Mouse (Mus musculus): ENCODE measurements around the gene Ggt5. TPM values are rescaled to one million over a fixed set of nuclear protein-coding genes. Genes with fewer than 3 reads are reported as not detected.

Gene Ggt5
- polyA plus RNA-seq, 1 experiment from 2014 or later, result 0.56 TPM

DNA sequence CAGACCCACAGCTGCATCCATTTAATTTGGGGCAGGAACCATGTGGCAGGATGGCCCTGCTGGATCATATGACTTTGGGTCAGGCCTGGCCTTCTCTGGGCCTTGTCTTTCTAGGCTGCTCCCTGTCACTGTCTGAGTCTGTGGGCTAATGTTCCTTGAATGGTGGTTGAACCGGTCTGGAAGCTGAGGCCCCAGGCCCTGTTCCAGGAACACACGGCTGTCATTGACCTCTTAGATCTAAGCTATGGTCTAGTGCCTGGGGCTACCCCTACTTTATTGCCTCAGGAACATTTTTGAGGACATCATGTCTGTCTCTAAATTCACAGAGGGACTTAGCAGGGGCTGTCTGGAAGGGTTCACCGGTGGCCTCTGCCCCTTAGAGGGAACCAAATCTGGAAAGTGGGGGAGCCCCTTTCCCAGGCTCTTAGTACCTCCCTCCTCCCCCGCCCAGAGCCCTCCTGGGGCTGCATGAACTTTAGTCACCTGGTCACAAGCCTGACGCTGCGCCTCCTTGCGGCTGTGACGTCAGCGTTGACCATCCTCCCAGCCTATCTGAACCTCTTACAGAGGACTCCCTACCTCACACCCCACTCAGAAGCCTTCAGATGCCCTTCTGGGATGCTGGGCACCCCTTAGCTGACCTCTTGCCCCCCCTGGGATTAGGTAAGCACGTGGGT is 18.0 kb upstream of the Ggt5 start:
- H3K4me3 ChIP-seq, result no peak overlapping the region
- H3K27ac ChIP-seq (replicated peaks), result peak overlapping the region; percentile 57
- 26% methylated on average over 10 of the region's 10 CpGs for WGBS

DNA sequence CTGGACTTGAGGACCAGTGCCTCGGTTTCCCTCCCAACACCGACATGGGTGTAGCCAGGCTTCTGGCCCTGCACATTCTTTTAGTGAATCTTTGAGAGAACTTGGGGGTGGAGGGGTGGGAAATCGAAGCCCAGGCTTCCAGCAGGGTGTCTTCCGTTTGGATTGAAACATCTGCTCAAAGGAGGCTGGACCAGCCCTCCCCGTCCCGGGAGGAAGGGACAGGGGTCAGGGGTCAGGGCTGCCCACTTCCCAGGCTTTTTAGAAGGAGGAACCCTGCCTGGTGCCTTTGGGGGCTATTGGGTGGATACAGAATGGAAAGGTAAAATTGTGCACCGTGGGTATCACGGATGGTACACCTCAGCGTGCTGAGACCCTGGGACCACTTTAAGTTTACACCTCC is 17.2 kb upstream of the Ggt5 start:
- Histone ChIP-seq H3K4me3 (no peak overlapping the region), H3K27ac (replicated peaks) (peak overlapping the region; percentile 57), H3K27me3 (ENCODE audit: low read depth, poor library complexity, severe bottlenecking) (peaks cover 20% of the 10 kb centered on the region), H3K4me1 (peaks cover 35% of the 10 kb centered on the region), H3K36me3 (no peaks in the 10 kb centered on the region), H3K9me3 (replicated peaks) (no peaks in the 10 kb centered on the region)
- 44% methylated on average over 9 of the region's 9 CpGs for WGBS
- no peak for DNase-seq (ENCODE audit: low spot score)

More for the DNA sequence above, 18.0 kb upstream of the Ggt5 start:
- DNase-seq (ENCODE audit: low spot score), result no peak
- H3K4me1 ChIP-seq, result peaks cover 35% of the 10 kb centered on the region
- no peaks in the 10 kb centered on the region for H3K9me3 ChIP-seq (replicated peaks)
- H3K27me3 ChIP-seq (ENCODE audit: low read depth, poor library complexity, severe bottlenecking), result peaks cover 20% of the 10 kb centered on the region
- H3K36me3 ChIP-seq, result no peaks in the 10 kb centered on the region

- Histone ChIP-seq H3K4me3 (no peak overlapping the region), H3K27ac (replicated peaks) (no peak overlapping the region), H3K36me3 (no peaks in the 10 kb centered on the region), H3K9me3 (replicated peaks) (no peaks in the 10 kb centered on the region), H3K4me1 (peaks cover 35% of the 10 kb centered on the region), H3K27me3 (ENCODE audit: low read depth, poor library complexity, severe bottlenecking) (peaks cover 13% of the 10 kb centered on the region)
- 65% methylated on average over 10 of the region's 10 CpGs for WGBS
- DNase-seq (ENCODE audit: low spot score), result no peak
These were observed 16.0 kb upstream of the Ggt5 start for GRCm38 (mm10) chr10:75573181-75573580.

DNA sequence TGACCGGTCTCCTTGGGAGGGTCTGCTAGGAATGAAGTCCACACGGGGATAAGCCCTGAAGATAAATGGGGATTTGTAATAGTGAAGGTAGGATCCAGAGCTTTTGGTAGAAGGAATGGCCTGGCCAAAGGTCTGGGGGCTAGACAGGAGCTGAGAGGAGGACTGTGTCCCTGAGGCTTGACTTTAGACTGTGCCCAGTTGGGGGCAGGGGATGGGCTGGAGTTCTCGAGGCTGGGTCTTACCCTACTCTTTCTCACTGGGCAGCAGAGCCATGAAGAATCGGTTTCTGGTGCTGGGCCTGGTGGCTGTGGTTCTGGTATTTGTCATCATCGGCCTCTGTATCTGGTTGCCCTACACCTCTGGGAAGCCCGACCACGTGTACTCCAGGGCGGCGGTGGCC is 15.2 kb upstream of the Ggt5 start:
- Histone ChIP-seq H3K36me3 (no peaks in the 10 kb centered on the region), H3K9me3 (replicated peaks) (no peaks in the 10 kb centered on the region), H3K27me3 (ENCODE audit: low read depth, poor library complexity, severe bottlenecking) (peaks cover 5% of the 10 kb centered on the region), H3K4me1 (peaks cover 27% of the 10 kb centered on the region), H3K27ac (replicated peaks) (no peak overlapping the region), H3K4me3 (no peak overlapping the region)
- no peak for DNase-seq (ENCODE audit: low spot score)
- 89% methylated on average over 9 of the region's 9 CpGs for WGBS

- no peaks in the 10 kb centered on the region for H3K4me1 ChIP-seq
- H3K27me3 ChIP-seq (ENCODE audit: low read depth, poor library complexity, severe bottlenecking), result peaks cover under 1% of the 10 kb centered on the region; the same call in 1 of the 2 replicates
- H3K36me3 ChIP-seq, result no peaks in the 10 kb centered on the region
- DNase-seq (ENCODE audit: low spot score), result no peak
- 88% methylated on average over 6 of the region's 6 CpGs for WGBS
- no peak overlapping the region for H3K4me3 ChIP-seq
- no peaks in the 10 kb centered on the region for H3K9me3 ChIP-seq (replicated peaks)
- no peak overlapping the region for H3K27ac ChIP-seq (replicated peaks)
These were observed 10.0 kb upstream of the Ggt5 start for GRCm38 (mm10) chr10:75579129-75579528.

DNA sequence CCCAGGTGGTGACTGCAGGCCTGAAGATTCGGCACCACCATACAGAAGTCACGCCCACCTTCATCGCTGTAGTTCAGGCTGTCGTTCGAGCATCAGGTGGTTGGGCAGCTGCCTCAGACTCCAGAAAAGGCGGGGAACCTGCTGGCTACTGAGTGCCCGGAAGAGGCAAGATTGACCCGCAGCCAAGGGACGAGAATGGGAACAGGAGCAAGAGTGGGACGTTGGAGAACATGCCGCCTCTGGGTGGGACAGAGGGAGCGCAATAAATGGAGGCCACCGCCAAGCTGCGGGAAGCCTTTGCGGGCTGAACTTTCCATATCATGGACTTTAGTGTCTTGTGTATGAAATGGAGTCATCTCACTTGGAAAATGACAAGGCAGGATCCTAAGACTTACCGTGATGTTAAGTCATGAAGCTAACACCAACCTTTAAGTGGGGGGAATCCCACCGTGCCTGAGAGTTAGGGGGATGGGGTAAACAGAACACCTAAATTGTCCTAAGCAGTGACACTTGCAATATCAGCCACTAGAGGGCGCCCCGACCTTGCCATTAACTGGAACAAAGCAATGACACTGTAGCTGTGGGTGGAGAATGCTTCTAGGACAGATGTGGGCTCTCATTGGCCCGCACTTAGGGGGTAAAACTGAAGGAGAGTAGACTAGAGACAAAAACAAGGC is 3.1 kb upstream of the Ggt5 start:
- WGBS, result 29% methylated on average over 20 of the region's 20 CpGs
- 0 out of 2 replicates have a peak overlapping the region, but pooled peaks have one; percentile 42 for H3K27ac ChIP-seq (replicated peaks)

GRCm38 (mm10) chr10:75586553-75586879 is 2.6 kb upstream of the Ggt5 start:
- 0 out of 2 replicates have a peak overlapping the region, but pooled peaks have one; percentile 42 for H3K27ac ChIP-seq (replicated peaks)
- DNase-seq (ENCODE audit: low spot score), result no peak
- H3K36me3 ChIP-seq, result no peaks in the 10 kb centered on the region
- peaks cover 18% of the 10 kb centered on the region for H3K27me3 ChIP-seq (ENCODE audit: low read depth, poor library complexity, severe bottlenecking)
- no peak overlapping the region for H3K4me3 ChIP-seq
- WGBS, result 93% methylated on average over 1 of the region's 1 CpGs
- peaks cover 19% of the 10 kb centered on the region for H3K4me1 ChIP-seq
- no peaks in the 10 kb centered on the region for H3K9me3 ChIP-seq (replicated peaks)

More for the DNA sequence above, 3.1 kb upstream of the Ggt5 start:
- Histone ChIP-seq H3K27me3 (ENCODE audit: low read depth, poor library complexity, severe bottlenecking) (peaks cover 18% of the 10 kb centered on the region), H3K4me3 (peak overlapping the region; percentile 29), H3K9me3 (replicated peaks) (no peaks in the 10 kb centered on the region), H3K4me1 (peaks cover 19% of the 10 kb centered on the region), H3K36me3 (no peaks in the 10 kb centered on the region)
- DNase-seq (ENCODE audit: low spot score), result peak; percentile 87

- no peaks in the 10 kb centered on the region for H3K9me3 ChIP-seq (replicated peaks)
- no peak for DNase-seq (ENCODE audit: low spot score)
- H3K4me3 ChIP-seq, result no peak overlapping the region
- H3K27ac ChIP-seq (replicated peaks), result no peak overlapping the region
- peaks cover 19% of the 10 kb centered on the region for H3K4me1 ChIP-seq
- H3K36me3 ChIP-seq, result no peaks in the 10 kb centered on the region
- 90% methylated on average over 4 of the region's 4 CpGs for WGBS
- H3K27me3 ChIP-seq (ENCODE audit: low read depth, poor library complexity, severe bottlenecking), result peaks cover 18% of the 10 kb centered on the region
These were observed 1.4 kb upstream of the Ggt5 start for GRCm38 (mm10) chr10:75587781-75588180.

DNA sequence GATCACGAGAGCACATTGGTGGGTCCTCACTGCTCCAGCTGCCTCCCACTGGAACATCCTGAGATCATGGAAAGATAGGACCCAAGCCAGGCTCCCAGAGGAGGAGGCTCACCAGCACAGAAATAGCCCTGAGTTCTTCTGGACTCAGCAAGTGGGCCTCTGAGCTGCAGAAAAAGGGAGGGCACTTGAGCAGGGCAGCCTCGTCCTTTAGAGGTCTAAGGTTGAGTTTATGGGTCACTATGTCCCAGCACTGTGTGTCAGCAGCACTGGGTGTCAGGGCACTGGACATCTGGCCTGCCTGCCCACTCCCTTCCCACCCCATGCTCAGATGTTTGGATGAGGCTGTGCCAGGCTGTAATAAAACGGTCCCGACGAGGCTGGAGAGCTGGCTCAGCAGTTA is 804 bp upstream of the Ggt5 start:
- Histone ChIP-seq H3K4me3 (no peak overlapping the region), H3K36me3 (no peaks in the 10 kb centered on the region), H3K4me1 (peaks cover 19% of the 10 kb centered on the region), H3K9me3 (replicated peaks) (no peaks in the 10 kb centered on the region), H3K27me3 (ENCODE audit: low read depth, poor library complexity, severe bottlenecking) (peaks cover 18% of the 10 kb centered on the region), H3K27ac (replicated peaks) (no peak overlapping the region)
- 87% methylated on average over 5 of the region's 5 CpGs for WGBS
- no peak for DNase-seq (ENCODE audit: low spot score)

GRCm38 (mm10) chr10:75589651-75590050 is 511 bp downstream of the Ggt5 start:
- 0 out of 2 replicates have a peak overlapping the region, but pooled peaks have one; percentile 1 for H3K27ac ChIP-seq (replicated peaks)
- WGBS, result 90% methylated on average over 16 of the region's 16 CpGs
- H3K36me3 ChIP-seq, result no peaks in the 10 kb centered on the region
- DNase-seq (ENCODE audit: low spot score), result no peak
- H3K9me3 ChIP-seq (replicated peaks), result no peaks in the 10 kb centered on the region
- H3K4me3 ChIP-seq, result no peak overlapping the region
- peaks cover 19% of the 10 kb centered on the region for H3K4me1 ChIP-seq
- peaks cover 12% of the 10 kb centered on the region for H3K27me3 ChIP-seq (ENCODE audit: low read depth, poor library complexity, severe bottlenecking)

DNA sequence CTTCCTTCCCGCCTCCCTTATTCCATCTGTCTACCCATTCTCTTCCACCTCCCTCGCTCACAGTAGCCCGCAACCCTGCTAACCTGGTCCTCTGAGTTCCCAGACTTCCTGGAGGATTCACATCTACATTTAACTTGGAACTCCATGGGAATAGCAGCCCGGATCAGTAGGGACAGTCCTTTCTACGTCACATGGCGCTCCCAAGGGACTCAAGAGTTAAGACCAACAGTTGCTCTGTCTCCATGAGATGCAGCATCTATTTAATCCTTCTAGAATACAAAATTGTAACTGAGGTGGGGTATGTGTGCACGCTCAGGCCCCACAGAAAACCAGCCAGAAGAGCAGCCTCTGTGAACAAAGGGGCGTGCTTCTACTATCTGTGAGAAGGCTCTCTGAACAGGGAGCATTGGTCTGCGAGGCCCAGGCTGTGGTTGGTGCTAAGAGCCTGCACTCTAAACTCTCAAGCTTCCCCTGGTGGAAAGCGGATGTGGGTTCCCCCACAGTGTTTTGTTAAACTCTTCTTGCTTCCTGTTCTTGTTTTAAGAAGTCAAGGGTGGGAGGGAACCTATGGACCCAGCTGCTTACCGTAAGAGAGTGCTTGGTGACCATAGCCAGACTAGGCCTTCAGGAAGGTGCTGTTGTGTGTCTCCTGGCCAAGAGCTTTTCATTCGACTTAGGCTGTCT is 2.2 kb downstream of the Ggt5 start:
- no peaks in the 10 kb centered on the region for H3K36me3 ChIP-seq
- H3K4me1 ChIP-seq, result peaks cover 14% of the 10 kb centered on the region
- no peak overlapping the region for H3K27ac ChIP-seq (replicated peaks)
- H3K9me3 ChIP-seq (replicated peaks), result no peaks in the 10 kb centered on the region
- H3K4me3 ChIP-seq, result no peak overlapping the region
- DNase-seq (ENCODE audit: low spot score), result no peak
- WGBS, result 82% methylated on average over 12 of the region's 12 CpGs
- H3K27me3 ChIP-seq (ENCODE audit: low read depth, poor library complexity, severe bottlenecking), result no peaks in the 10 kb centered on the region

DNA sequence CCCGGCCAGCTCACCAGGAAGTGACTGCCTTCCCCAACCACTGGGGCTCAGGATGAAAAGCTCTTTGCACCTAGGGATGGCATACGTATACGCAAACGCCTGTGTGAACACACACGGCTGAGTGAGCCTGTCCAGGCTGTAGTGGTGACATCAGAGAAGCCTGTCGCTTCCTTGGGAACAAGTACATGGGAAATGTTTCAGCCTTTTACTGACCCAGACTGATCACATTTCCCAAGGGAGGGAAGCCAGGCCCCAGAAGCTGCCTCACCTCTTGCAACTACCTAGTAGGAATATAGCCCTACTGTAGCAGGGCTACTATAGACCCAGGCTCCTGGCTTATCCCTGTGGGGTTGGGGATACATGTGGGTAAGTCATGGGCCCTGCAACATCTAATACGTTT is 3.4 kb downstream of the Ggt5 start:
- 86% methylated on average over 7 of the region's 7 CpGs for WGBS
- Histone ChIP-seq H3K4me3 (no peak overlapping the region), H3K4me1 (peaks cover 12% of the 10 kb centered on the region), H3K27me3 (ENCODE audit: low read depth, poor library complexity, severe bottlenecking) (no peaks in the 10 kb centered on the region), H3K9me3 (replicated peaks) (peaks cover 9% of the 10 kb centered on the region), H3K36me3 (no peaks in the 10 kb centered on the region), H3K27ac (replicated peaks) (no peak overlapping the region)
- no peak for DNase-seq (ENCODE audit: low spot score)

- DNase-seq (ENCODE audit: low spot score), result no peak
- Histone ChIP-seq H3K27me3 (ENCODE audit: low read depth, poor library complexity, severe bottlenecking) (no peaks in the 10 kb centered on the region), H3K9me3 (replicated peaks) (peaks cover 17% of the 10 kb centered on the region), H3K4me1 (no peaks in the 10 kb centered on the region), H3K27ac (replicated peaks) (no peak overlapping the region), H3K4me3 (no peak overlapping the region), H3K36me3 (no peaks in the 10 kb centered on the region)
- 91% methylated on average over 8 of the region's 8 CpGs for whole genome bisulfite sequencing
These were observed 6.8 kb downstream of the Ggt5 start for GRCm38 (mm10) chr10:75595981-75596380.
